Mouse (Mus musculus) thymus, postnatal 36 days (tissue): ENCODE data around the gene Frg2f1.
A peak's percentile ranks its signal among the peaks of the same experiment; 100 is the strongest.
"Not testable (repeated sequence)": the region's sequence is repeated elsewhere in the genome, so short reads cannot be mapped to it uniquely, and the experiment has no call there.

Experiments
- DNase-seq, 2 experiments: peaks; one replicate each; pipeline ENCODE4 v3.0.0; 2022; ENCODE audit warnings: mixed read lengths in 2 of 2

Gene Frg2f1

DNA sequence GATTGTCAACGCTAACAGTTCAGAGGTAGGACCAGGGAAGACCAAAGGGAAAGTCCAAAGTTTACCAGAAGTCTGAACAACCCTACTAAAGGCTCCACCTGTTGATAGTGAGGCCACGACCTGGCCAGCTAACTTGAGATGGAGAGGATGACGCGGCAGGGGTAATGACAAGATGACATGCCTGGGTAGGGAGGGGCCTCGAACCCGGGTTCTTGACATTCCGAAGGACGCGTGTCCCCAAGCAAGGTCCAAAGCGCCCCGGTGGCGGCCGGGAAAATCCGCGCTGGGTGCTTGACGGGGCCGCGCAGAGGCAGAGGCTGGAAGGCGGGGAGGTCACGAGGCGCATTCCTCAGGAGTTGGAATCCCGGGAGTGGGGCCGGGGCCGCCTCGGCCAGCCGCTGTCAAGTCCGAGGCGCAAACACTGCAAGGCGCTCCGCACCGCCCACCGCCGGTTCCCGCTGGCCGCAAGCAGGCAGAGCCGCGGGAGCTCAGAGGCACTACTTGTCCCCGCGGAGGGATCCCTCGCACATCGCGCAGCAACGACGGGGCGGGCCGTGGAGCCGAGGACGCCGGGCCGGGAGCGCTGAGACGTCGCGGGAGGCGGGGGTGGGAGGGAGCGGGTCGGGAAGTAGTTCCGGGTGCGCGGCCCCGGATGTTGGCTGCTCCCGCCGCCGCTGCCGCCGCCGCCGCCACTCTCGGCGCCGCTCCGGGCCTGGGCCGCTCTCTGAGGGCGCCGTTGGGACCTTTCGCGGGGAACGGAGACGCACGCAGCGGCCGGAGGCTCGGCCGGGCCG is at the start of gene Frg2f1:
Gene Frg2f1, minus strand, starts transcription at position 499 of the 794 bp plus-strand sequence.
- peak; percentile 92 to 93 for DNase-seq

DNA sequence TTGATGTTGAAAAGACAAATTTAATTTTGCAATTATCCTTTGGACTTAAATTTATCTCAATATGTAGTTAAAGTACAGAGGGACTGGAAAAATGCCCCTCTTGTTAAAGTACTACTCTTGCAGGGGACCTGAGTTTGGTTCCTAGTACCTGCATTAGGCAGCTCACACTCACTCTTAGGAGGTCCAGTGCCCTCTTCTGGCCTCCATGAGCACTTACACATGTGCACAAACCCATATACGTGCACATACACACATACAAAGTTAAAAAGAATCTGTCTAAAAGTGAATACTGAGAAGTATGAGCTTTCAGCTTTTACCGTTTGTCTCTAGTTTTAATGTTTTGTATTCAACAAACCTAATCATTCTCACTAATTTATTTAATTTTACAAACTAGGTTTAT is 48.7 kb upstream of the Frg2f1 start:
- DNase-seq = no peak

DNA sequence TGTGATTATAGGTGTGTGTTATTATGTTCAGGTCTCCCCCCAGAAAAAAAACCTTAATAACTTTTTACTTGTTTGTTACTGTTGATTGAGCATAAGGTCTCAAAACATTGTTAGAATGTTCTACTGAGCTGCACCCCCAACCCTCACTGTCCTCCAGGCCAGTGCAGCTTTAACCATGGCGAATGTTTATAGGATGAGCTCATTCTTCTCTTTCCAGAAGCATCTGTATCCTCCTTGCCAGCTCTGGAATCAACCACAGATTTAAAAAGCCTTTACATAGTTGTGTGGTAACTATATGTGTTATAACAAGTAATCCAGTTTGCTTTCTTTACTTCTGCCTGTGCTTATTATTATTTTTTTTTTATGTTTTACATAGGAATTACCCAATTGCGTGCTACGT is 36.1 kb upstream of the Frg2f1 start:
- no peak for DNase-seq

DNA sequence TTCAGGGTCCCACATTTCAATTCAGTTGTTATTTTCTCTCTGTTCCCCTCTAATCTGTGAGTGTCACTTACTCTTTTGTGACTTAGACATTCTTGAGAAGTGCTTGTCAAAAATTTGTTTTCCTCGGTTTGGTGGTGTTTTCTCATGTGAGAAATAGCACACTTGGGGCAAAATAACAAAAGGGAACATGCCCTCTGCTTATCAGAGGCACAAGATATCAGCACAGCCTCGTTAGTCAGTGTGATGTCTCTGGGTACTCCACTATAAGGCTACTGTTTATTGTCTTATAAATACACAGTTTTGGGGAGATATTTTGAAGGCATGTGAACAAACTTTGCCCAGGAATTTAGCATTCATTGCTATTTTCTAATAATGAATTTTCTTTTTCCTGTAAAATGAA is 35.2 kb upstream of the Frg2f1 start:
- no peak for DNase-seq

DNA sequence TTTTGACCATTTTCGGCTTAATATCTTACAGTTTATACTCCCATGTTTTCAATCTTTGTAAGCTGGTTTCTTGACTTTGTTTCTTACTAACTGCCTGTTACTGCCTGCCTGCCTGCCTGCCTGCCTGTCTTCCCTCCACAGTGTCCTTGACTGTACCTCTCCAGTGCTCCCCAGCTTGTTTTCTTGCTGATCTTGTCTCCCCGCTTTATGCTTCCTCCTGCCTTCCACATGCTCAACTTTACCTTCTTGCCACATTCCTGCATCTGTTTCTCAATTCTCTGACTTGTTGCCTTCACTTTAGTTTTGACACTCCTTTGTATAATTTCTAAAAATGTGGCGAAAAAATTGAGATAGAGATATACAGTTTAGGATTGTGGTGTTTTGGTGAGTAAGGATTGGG is 33.4 kb upstream of the Frg2f1 start:
- no peak for DNase-seq

DNA sequence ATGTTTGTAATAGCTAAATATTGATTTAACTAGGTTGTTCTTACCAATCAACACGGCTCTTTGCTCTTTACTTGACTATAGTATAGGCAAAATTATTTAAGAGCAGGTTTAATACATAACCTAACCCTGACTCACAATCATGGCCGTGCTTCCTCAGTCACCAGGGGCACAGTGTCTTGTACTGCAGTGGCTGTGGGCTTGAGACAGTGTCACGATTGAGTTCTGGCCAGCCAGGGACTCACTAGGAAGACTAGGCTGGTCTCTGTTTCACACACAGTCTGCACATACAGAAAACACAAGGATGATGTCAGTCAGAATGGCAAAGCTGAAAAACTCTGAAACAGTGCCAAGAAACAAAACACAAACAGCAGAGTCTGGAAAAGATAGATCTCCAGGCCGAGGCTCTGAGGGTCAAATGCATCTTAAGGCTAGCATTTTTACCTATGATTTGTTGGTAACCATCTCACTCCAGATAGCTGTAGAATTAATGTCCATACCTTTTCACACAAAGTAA is 27.1 kb upstream of the Frg2f1 start:
- DNase-seq = no peak

DNA sequence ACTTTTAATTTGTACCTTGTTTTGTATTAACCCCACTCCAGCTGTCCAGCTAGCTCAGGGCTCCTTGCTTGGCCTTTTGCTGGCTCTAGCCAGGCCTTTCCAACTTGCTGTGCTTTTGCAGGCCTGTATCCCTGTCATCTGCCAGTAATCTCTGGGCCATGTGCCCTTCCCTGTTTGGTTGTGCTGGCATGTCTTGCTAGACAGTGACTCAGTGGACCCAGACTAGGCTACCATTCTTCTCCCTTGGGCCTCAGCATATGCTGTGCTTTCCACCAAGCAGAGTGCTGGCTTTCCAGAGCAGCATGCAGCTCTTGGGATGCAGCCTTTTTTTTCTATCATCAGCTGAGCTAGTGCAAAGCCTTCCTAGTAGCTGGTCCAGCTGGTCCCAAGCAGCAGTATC is 23.8 kb upstream of the Frg2f1 start:
- DNase-seq = no peak

DNA sequence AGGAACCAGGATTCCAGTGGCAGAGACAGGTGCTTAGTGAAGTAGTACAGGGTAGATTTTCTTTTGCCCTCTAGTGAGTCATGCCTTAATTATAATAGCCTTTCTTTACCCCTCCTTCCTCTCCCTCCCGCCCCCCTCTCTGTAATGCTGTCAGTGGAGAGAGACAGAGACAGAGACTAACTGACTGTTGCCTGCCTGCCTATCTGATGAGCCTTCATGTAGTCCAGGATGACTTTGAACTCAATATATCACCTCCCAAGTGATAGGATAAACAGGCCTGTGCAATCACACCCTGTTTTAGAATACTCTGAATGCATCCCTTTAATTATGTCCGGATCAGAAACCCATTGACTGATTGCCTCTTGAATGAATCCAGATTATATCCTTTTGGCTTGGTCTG is 16.1 kb upstream of the Frg2f1 start:
- DNase-seq = no peak

DNA sequence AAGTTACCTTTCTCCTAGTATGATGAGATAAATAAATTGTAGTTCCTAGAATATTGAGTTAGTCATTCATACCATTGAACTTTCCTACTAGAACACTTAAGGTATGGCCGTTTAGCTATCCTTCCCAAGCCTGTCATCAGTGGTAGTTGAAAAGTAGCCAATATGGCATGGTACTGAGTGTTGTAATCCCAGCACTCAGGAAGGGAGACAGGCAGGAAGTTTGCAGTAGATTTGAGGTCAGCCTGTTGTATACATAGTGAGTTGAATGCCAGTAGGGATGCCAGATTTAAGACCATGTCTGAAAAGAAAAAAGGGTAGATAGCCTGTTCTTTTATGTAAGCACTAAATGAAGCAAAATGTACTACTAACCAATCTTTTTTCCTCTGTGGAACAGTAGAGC is 11.5 kb upstream of the Frg2f1 start:
- no peak for DNase-seq

DNA sequence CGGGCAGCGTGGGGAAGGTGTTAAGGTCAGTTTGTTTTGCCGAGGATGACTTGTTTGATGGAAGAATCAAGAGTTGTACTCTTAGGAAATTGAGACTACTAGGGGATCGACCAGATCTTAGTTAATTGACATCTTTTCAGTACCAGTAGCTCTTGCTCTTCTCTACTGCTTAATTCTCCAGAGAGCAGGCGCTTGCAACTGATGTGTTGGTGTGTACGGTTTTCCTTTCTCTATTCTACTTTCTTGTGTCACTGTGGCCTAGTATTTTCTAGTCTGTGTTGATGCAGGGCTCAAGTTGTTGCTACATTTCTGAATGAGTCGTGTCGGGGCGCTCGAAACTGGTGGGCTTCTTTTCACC is 1.2 kb upstream of the Frg2f1 start:
- no peak for DNase-seq

DNA sequence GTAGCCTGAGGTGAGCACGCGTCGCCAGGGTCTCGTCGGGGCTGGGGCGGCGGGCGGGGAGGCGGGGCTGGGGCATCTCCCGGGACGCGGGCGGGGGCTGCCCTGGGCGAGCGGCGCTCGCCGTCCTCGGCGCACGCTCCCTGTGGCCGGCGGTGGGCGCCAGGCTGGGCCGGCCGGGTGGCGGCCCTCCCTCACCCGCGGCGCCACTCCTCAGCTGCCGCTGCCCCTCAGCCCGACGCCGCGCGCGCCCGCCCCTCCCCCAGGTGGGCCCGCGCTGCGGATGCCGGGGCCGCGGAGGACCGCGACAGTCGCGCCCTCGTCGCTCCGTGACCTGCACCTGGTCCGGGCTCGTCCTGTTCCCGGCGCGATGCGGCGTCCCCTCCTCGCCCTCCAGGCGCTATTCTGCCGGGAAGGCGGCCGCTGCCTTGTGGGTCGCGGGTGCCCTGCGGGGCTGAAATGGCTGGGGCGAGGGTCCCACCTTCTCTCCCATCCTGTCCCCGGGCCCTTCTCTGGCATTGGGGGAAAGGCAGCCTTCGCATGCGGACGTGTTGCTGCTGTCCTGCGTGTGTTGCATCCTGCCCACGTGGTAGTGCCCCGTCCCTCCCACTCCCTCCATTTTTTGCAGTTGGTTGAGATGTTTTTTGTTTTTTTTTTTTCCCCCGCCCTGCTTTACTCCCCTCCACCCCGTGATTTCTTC is 655 bp upstream of the Frg2f1 start:
- peak; percentile 62 to 79 for DNase-seq

DNA sequence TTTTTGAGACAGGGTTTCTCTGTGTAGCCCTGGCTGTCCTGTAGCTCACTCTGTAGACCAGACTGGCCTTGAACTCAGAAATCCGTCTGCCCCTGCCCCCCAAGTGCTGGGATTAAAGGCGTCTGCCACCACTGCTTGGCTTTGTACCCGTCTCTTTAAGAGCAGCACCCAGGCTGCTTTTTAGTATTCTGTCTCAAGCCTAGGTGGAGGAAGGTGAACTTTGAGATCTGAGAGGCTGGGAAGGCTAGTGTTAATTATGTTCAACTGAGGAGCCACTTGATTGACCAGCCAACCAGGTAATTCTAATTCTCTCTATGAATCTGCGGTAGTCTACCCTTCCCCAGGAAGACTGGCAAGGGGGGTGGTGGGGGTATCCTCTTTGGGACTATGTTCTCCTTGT is 1.9 kb downstream of the Frg2f1 start:
- DNase-seq = no peak

DNA sequence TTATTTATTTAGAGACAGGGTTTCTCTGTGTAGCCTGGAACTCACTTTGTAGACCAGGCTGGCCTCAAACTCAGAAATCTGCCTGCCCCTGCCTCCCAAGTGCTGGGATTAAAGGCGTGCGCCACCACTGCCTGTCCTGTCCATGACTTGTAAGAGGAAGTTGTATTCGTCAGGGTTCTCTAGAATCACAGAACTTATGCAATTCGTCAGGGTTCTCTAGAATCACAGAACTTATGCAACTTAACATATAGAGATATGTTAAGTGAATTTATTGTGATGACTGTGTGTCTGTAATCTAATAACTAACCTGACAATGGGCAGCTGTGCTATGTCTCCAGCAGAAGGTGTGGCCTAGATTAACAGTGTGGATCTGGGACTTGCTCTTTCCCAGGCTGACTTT is 2.7 kb downstream of the Frg2f1 start, which contains the start of gene Foxj3:
Gene Foxj3, plus strand, starts transcription at position 390 of the 400 bp plus-strand sequence.
- DNase-seq = not testable (repeated sequence)

DNA sequence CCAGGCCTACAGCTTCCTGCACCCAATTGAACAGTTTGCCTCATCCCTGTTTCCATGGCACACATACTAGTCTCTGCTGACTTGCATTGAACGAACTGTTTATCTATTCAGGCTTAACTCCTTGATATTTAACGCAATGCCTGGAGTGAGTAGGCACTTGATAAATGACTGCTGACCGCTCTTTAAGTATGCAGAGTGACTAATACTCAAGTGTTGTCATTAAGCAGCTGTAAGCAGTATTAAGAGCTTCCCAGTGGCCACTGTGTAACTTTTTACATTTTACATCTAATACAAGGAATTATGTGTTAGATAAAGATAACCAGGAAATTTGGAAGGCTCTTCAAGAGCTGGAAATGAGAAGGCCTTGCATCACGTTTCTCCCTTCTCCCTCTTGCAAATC is 4.2 kb downstream of the Frg2f1 start:
- DNase-seq = no peak

DNA sequence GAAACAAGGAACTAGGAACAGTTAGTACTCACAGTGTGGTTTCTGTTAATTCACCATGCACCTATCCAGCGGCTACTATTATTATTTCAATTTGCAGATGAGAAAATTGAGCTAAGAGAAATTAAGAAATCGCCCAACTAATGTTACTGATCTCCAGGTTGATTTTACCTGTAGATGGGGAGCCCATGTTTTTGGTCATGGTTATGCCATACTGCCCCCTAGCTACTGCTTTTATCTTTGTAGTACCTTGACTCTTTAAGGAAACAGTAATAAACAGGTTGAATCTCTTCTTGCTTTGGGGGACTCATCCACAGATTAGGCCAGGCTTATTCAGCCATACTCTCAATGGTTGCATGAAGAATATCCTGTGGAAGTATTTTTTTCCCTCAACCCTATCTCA is 7.5 kb downstream of the Frg2f1 start:
- DNase-seq = no peak

DNA sequence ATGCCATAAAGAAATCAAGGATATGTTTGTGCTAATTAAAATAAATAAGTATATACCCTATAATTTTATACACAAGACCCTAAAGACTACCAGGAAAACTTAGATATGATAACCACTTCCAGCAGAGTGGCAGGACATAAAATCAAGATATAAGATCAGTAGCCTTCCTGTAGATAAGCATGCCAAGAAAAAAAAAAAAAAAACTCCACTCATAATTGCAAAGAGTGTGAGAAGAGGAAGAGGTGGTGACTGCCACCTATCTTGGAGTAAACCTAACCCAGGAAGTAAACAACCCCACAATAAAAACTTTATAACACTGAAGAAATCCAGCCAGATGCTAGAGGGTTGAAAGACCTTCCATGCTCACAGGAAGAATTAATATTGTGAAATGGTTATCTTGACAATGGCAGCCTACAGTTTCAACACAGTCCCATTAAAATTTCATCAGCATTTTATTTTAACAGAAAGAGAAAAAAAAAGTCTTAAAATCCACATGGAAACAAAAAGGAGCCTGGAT is 12.9 kb downstream of the Frg2f1 start:
- DNase-seq = no peak

DNA sequence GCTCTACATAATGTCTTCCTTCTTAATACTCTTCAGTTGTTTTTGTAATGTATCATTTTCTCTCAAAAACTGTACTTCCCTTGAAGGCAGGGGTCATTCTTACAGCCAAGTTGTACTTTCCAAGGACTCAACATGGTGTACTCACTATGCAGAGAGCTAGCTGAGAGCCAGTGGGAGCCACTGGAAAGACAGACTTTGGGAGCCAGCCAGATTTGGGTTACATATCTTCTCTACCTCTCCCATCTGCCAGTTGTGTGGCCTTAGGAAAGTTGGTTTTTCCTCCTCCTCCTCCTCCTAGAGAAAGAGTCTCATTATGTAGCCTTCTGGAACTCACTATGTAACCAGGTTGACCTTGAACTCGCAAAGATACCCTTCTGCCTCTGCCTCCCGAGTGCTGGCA is 14.9 kb downstream of the Frg2f1 start:
- no peak for DNase-seq

DNA sequence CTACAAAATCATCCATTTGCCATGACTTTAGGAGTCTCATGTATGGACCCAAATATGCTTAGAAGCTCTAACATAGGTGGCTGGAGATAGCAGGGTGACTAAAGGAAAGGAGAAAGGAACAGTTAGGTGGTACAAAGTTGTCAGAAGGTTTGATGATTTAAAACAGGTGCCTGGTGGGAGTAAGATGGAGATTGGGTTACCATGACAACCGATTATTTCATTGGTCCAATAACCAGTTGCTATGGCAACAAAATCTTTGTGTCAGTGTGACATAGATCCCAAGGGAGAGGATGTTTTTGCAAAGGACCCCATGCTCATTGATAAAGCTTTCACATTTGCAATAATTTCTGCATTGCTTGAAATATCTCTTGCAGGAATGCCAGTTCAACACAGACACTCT is 15.3 kb downstream of the Frg2f1 start:
- no peak for DNase-seq

DNA sequence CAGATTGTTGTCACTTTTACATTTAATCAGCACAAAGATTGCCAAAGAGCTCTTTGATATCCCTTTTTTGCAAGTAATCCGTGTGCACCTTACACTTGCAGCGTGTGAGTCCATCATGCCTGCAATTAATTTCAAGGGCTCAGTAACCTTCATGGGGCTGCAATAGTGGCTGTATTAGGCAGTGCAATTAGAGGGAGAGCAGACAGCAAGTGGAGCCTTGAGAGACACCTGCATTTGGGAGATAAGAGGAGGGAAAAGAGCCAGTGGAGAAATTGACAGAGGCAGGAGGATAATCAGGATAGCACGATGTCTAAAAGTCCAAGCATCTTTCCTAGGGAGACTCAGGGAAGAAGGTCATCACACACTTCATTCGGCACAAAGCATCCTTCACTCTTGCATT is 15.8 kb downstream of the Frg2f1 start:
- DNase-seq = no peak

DNA sequence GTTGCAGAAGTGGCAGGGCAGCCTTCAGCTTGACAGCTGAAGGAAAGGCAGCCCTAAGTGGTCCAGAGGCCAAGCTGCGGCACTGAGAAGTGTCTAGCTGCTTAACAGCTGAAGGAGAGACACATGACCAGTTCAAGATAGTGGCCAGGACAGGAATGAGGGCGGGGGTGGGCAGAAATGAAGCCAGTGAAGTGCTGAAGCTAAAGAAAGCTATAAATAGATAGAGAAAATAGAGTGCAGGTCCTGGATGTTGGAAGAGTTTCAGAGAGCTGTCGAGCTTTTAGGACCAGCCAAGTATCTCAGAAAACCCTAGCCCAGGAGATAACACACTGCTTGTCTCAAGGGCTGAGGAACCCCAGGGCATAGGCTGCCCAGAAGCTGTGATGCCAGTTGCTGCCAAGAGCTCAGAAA is 26.6 kb downstream of the Frg2f1 start:
- no peak for DNase-seq

DNA sequence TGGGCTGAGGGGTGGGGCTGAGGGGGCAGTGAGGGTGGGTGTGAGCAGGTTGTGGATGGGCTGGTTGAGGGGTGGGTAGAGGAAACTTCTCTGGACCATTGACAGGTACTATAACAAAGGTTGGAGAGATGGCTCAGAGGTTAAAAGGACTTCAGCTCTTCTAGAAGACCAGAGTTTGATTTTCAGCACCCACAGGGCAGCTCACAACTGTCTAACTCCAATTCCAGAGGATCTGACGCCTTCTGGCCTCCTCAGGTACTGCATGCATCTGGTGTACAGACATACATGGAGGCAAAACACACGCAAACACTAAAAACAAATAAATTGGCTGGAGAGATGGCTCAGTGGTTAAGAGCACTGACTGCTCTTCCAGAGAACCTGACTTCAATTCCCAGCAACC is 27.7 kb downstream of the Frg2f1 start:
- DNase-seq = no peak

DNA sequence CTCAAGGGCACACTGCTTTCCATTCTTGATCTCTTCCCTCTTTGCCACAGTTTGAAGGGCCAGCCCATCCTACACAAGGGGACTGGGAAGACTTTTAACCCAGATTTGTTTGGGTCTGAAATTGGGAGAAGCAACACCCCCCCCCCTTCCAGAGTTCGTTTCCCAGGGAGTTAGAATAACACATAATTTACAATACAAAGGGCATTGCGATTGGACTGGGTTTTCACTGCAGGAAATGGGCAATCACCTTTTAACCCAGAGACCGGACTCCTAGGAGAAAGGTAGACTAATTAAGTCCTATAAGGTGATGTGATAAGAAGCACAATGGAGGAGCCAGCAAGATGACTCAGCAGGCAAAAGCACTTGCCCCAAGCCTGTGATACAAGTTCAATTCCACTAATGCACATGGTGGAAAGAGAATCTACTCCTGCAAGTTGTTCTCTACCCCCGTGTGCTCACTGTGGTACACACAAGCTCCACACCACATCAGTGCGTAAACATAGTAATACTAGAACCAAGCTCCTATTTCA is 40.9 kb downstream of the Frg2f1 start:
- DNase-seq = no peak

DNA sequence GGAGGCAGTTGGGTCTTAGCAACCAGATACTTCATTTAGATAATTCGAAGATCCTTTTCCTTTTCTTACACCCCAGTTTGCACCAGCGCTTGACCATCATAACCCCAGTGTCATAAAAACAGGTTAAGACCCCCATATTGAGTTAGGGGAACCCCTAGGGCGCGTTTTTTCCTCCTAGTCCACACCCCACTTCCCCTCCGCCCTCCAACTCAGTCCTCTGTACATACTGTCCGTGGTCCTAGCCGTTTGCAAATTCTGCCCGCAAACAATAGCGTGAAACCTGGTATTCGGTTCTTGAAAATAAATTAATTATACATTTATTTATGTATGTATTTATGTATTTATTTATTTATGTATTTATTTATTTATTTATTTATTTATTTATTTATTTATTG is 46.4 kb downstream of the Frg2f1 start:
- DNase-seq = no peak
